ENCODE assay signal across 8 mouse cellular contexts in genomic region chr4:142321209-142321863, GRCm38 (mm10).
A peak's percentile ranks its signal among the peaks of the same experiment; 100 is the strongest.
DNase-seq lines count a peak whose midpoint lies in the region; ATAC-seq lines count a peak whose summit lies in the region.

No protein-coding gene starts in this region.

- H3K9me3 ChIP-seq in kidney, embryonic 14.5 days (ENCODE audit: control insufficient read depth, low read length) = no peaks in the 10 kb centered on the region
- H3K9me3 ChIP-seq in hindbrain, embryonic 10.5 days = no peaks in the 10 kb centered on the region
- H3K9me3 ChIP-seq in midbrain, embryonic 11.5 days (ENCODE audit: control insufficient read depth, low read length) = no peaks in the 10 kb centered on the region

- H3K36me3 ChIP-seq in kidney, embryonic 14.5 days (ENCODE audit: control insufficient read depth, insufficient read depth, low read length) = no peaks in the 10 kb centered on the region
- no peaks in the 10 kb centered on the region for H3K36me3 ChIP-seq in hindbrain, embryonic 10.5 days
- H3K36me3 ChIP-seq in midbrain, embryonic 11.5 days (ENCODE audit: control insufficient read depth, insufficient read depth, low read length) = no peaks in the 10 kb centered on the region

- no peaks in the 10 kb centered on the region for H3K27me3 ChIP-seq in kidney, embryonic 14.5 days (ENCODE audit: control insufficient read depth, insufficient read depth, low read length)
- H3K27me3 ChIP-seq in hindbrain, embryonic 10.5 days (ENCODE audit: insufficient read depth, poor library complexity, severe bottlenecking) = no peaks in the 10 kb centered on the region
- H3K27me3 ChIP-seq in midbrain, embryonic 11.5 days (ENCODE audit: control insufficient read depth, insufficient read depth, low read length) = no peaks in the 10 kb centered on the region

- H3K4me3 ChIP-seq in kidney, embryonic 14.5 days (ENCODE audit: low read length) = no peak overlapping the region
- H3K4me3 ChIP-seq in hindbrain, embryonic 10.5 days = no peak overlapping the region
- no peak overlapping the region for H3K4me3 ChIP-seq in midbrain, embryonic 11.5 days (ENCODE audit: low read depth, low read length)

- peaks cover 8% of the 10 kb centered on the region for H3K4me1 ChIP-seq in kidney, embryonic 14.5 days (ENCODE audit: control insufficient read depth, insufficient read depth, low read length)
- H3K4me1 ChIP-seq in hindbrain, embryonic 10.5 days (replicated peaks) = peaks cover 16% of the 10 kb centered on the region
- 0 out of 2 replicates have a peak, but pooled peaks cover 3% of the 10 kb centered on the region for H3K4me1 ChIP-seq in midbrain, embryonic 11.5 days (ENCODE audit: control insufficient read depth, insufficient read depth, low read length)

- ATAC-seq in kidney, embryonic 14.5 days (ENCODE audit: low FRiP score, low TSS enrichment) = peak; percentile 80; the same call in 1 of the 2 replicates
- ATAC-seq in midbrain, embryonic 11.5 days (ENCODE audit: low FRiP score) = no peak; the same call in 1 of the 2 replicates

- no peak for DNase-seq in kidney, adult 18-20 months
- peak; percentile 7 for DNase-seq in embryo, embryonic 11.5 days (ENCODE audit: low read depth, low spot score)
- peak; percentile 31 for DNase-seq in hindbrain, embryonic 10.5 days (ENCODE audit: low spot score)
- DNase-seq in midbrain, embryonic 11.5 days (ENCODE audit: low spot score, missing footprints) = peak; percentile 85
- DNase-seq in urinary bladder, adult 2 months (ENCODE audit: low spot score) = no peak
- no peak for DNase-seq in adrenal gland, postnatal 25 days
- DNase-seq in spleen, postnatal 14 days (ENCODE audit: low spot score in 2 of 2) = no peak

- 19% methylated on average over 14 of the region's 14 CpGs for WGBS in kidney, embryonic 14.5 days
- WGBS in hindbrain, embryonic 10.5 days = 48% methylated on average over 14 of the region's 14 CpGs
- 32% methylated on average over 14 of the region's 14 CpGs for WGBS in midbrain, embryonic 11.5 days

- H3K9ac ChIP-seq in kidney, embryonic 14.5 days (ENCODE audit: low read depth, low read length) = no peak overlapping the region
- no peak overlapping the region for H3K9ac ChIP-seq in midbrain, embryonic 11.5 days (ENCODE audit: low read length)

- H3K27ac ChIP-seq in kidney, embryonic 14.5 days (ENCODE audit: low read depth, low read length) = peak overlapping the region; percentile 20; the same call in 1 of the 2 replicates
- no peak overlapping the region for H3K27ac ChIP-seq in hindbrain, embryonic 10.5 days
- H3K27ac ChIP-seq in midbrain, embryonic 11.5 days (ENCODE audit: low read depth, low read length) = no peak overlapping the region

- H3K4me2 ChIP-seq in kidney, embryonic 14.5 days (replicated peaks; ENCODE audit: low read depth, low read length) = no peak overlapping the region
- H3K4me2 ChIP-seq in midbrain, embryonic 11.5 days = no peak overlapping the region

Comparison
In these comparisons a context has a peak if more than half of its experiments do, and no peak if none do; other contexts are left out.
1. DNase-seq: peak in embryo, embryonic 11.5 days (single experiment), hindbrain, embryonic 10.5 days (single experiment) and midbrain, embryonic 11.5 days (single experiment); none in kidney, adult 18-20 months (single experiment), urinary bladder, adult 2 months (single experiment), adrenal gland, postnatal 25 days (single experiment) and spleen, postnatal 14 days (0 of 2).